Mouse (Mus musculus): ENCODE results near the gene Pitpna.

- TF ChIP-seq CTCF (IDR thresholded peaks at IDR 0.05; ENCODE audit: extremely low read depth, insufficient read depth, low read length) (no peak), POLR2A (IDR thresholded peaks at IDR 0.05; ENCODE audit: extremely low read depth, insufficient read depth, low read length) (no peak)
Observed at GRCm38 (mm10) chr11:75662131-75662530, 74.2 kb downstream of the Pitpna start.

All from cortical plate, adult 2 months (tissue).